In genomic region chr12:69296511-69297410, GRCm38 (mm10) we compare ENCODE assay signal across 8 mouse cellular contexts. TPM values are rescaled to one million over a fixed set of nuclear protein-coding genes. Genes with fewer than 3 reads are reported as not detected.
DNase-seq lines count a peak whose midpoint lies in the region; ATAC-seq and TF ChIP-seq lines count a peak whose summit lies in the region.

Gene Klhdc2, plus strand, starts transcription at chr12:69296681.

- TF ChIP-seq RAD21 in CH12.LX (IDR thresholded peaks at IDR 0.05; ENCODE audit: low read depth, low read length): no peak

- under 1% methylated on average over 86 of the region's 98 CpGs for WGBS in forebrain, embryonic 12.5 days
- under 1% methylated on average over 92 of the region's 98 CpGs for WGBS in heart, postnatal 0 days
- under 1% methylated on average over 93 of the region's 98 CpGs for WGBS in liver, embryonic 16.5 days (ENCODE audit: insufficient replicate concordance)
- under 1% methylated on average over 86 of the region's 98 CpGs for whole genome bisulfite sequencing in neural tube, embryonic 13.5 days

- peak; percentile 72 for TF ChIP-seq POLR2A in CH12.LX (IDR thresholded peaks at IDR 0.05; ENCODE audit: low read depth, low read length)
- TF ChIP-seq POLR2A in testis, adult 2 months (IDR thresholded peaks at IDR 0.05; ENCODE audit: control insufficient read depth, low read depth, low read length): peak; percentile 74

- peaks cover 6 to 28% of the 10 kb centered on the region in 2 experiments for H3K36me3 ChIP-seq in CH12.LX (replicated peaks in 1 of 2; ENCODE audit: control insufficient read depth in 1 of 2, insufficient read depth in 1 of 2, low read length in 1 of 2)
- H3K36me3 ChIP-seq in forebrain, embryonic 12.5 days (replicated peaks): peaks cover 16% of the 10 kb centered on the region
- peaks cover 5% of the 10 kb centered on the region; the same call in 1 of the 2 replicates for H3K36me3 ChIP-seq in heart, postnatal 0 days (replicated peaks; ENCODE audit: control insufficient read depth, insufficient read depth, low read length)
- H3K36me3 ChIP-seq in liver, embryonic 16.5 days (ENCODE audit: control insufficient read depth, insufficient read depth): peaks cover 8% of the 10 kb centered on the region
- peaks cover 28% of the 10 kb centered on the region for H3K36me3 ChIP-seq in neural tube, embryonic 13.5 days
- no peaks in the 10 kb centered on the region for H3K36me3 ChIP-seq in testis, adult 2 months (ENCODE audit: control insufficient read depth, insufficient read depth, low read length)

- no peaks in the 10 kb centered on the region for H3K27me3 ChIP-seq in CH12.LX (replicated peaks)
- no peaks in the 10 kb centered on the region for H3K27me3 ChIP-seq in forebrain, embryonic 12.5 days
- no peaks in the 10 kb centered on the region for H3K27me3 ChIP-seq in heart, postnatal 0 days (ENCODE audit: control insufficient read depth, insufficient read depth, low read length)
- H3K27me3 ChIP-seq in liver, embryonic 16.5 days (ENCODE audit: control insufficient read depth, insufficient read depth, low read depth, low read length): no peaks in the 10 kb centered on the region
- no peaks in the 10 kb centered on the region for H3K27me3 ChIP-seq in neural tube, embryonic 13.5 days
- no peaks in the 10 kb centered on the region for H3K27me3 ChIP-seq in testis, adult 2 months (ENCODE audit: control insufficient read depth, insufficient read depth, low read length)

- H3K4me1 ChIP-seq in CH12.LX (ENCODE audit: control insufficient read depth in 1 of 2, insufficient read depth in 2 of 2): peaks cover 14 to 47% of the 10 kb centered on the region in 2 experiments
- peaks cover 24% of the 10 kb centered on the region for H3K4me1 ChIP-seq in forebrain, embryonic 12.5 days
- peaks cover 20% of the 10 kb centered on the region; the same call in 1 of the 2 replicates for H3K4me1 ChIP-seq in heart, postnatal 0 days (ENCODE audit: control insufficient read depth, insufficient read depth)
- peaks cover 50% of the 10 kb centered on the region for H3K4me1 ChIP-seq in liver, embryonic 16.5 days (ENCODE audit: control insufficient read depth, low read depth, low read length)
- peaks cover 32% of the 10 kb centered on the region for H3K4me1 ChIP-seq in neural tube, embryonic 13.5 days (replicated peaks)
- peaks cover 4% of the 10 kb centered on the region for H3K4me1 ChIP-seq in testis, adult 2 months (ENCODE audit: control insufficient read depth, insufficient read depth, low read length)

- H3K27ac ChIP-seq in CH12.LX (ENCODE audit: insufficient read depth, low read depth): peak within 1 kb of the TSS; percentile 50
- H3K27ac ChIP-seq in forebrain, embryonic 12.5 days: peak within 1 kb of the TSS; percentile 97
- H3K27ac ChIP-seq in heart, postnatal 0 days (ENCODE audit: low read depth): peak within 1 kb of the TSS; percentile 96
- peak within 1 kb of the TSS; percentile 97 for H3K27ac ChIP-seq in liver, embryonic 16.5 days (ENCODE audit: low read length)
- H3K27ac ChIP-seq in neural tube, embryonic 13.5 days (replicated peaks): peak within 1 kb of the TSS; percentile 96
- peak within 1 kb of the TSS; percentile 67 for H3K27ac ChIP-seq in testis, adult 2 months (ENCODE audit: control insufficient read depth, insufficient read depth, low read depth, low read length)

- H3K9me3 ChIP-seq in CH12.LX (replicated peaks; ENCODE audit: low read length): no peaks in the 10 kb centered on the region
- H3K9me3 ChIP-seq in forebrain, embryonic 12.5 days: no peaks in the 10 kb centered on the region
- H3K9me3 ChIP-seq in heart, postnatal 0 days (replicated peaks; ENCODE audit: control insufficient read depth, low read length): no peaks in the 10 kb centered on the region
- H3K9me3 ChIP-seq in liver, embryonic 16.5 days (replicated peaks; ENCODE audit: control insufficient read depth, low read length): no peaks in the 10 kb centered on the region
- H3K9me3 ChIP-seq in neural tube, embryonic 13.5 days: no peaks in the 10 kb centered on the region

- TF ChIP-seq CTCF in CH12.LX (conservative IDR thresholded peaks at IDR 0.05 in 1 of 2, IDR thresholded peaks at IDR 0.05 in 1 of 2; ENCODE audit: low read depth in 2 of 2, low read length in 2 of 2): no peak
- TF ChIP-seq CTCF in heart, postnatal 0 days (IDR thresholded peaks at IDR 0.05; ENCODE audit: low read depth): no peak
- no peak for TF ChIP-seq CTCF in testis, adult 2 months (IDR thresholded peaks at IDR 0.05; ENCODE audit: control insufficient read depth, insufficient read depth, insufficient replicate concordance, low read depth, low read length)

- H3K4me2 ChIP-seq in CH12.LX (ENCODE audit: insufficient read depth, low read depth, poor library complexity, severe bottlenecking): peak within 1 kb of the TSS; percentile 79
- H3K4me2 ChIP-seq in forebrain, embryonic 12.5 days: peak within 1 kb of the TSS; percentile 79
- peak within 1 kb of the TSS; percentile 86 for H3K4me2 ChIP-seq in heart, postnatal 0 days (ENCODE audit: low read depth, low read length)
- peak within 1 kb of the TSS; percentile 84 for H3K4me2 ChIP-seq in liver, embryonic 16.5 days (ENCODE audit: low read depth, low read length)
- H3K4me2 ChIP-seq in neural tube, embryonic 13.5 days: peak within 1 kb of the TSS; percentile 83

- dilution Hi-C loops in CH12.LX (cut with MboI; ENCODE audit: extremely low pct_ligation_motif_present, extremely low pct_unique_long_range_greater_than_20kb, low sequenced_read_pairs): no loop called here

- H3K4me3 ChIP-seq in CH12.LX (replicated peaks in 1 of 3; ENCODE audit: low read depth in 2 of 3, low read length in 2 of 3, poor library complexity in 1 of 3): peak within 1 kb of the TSS; percentile 76 to 89 (median 88)
- peak within 1 kb of the TSS; percentile 98 for H3K4me3 ChIP-seq in forebrain, embryonic 12.5 days (replicated peaks)
- peak within 1 kb of the TSS; percentile 93 for H3K4me3 ChIP-seq in heart, postnatal 0 days (ENCODE audit: low read depth, low read length)
- H3K4me3 ChIP-seq in liver, embryonic 16.5 days (ENCODE audit: low read depth, low read length): peak within 1 kb of the TSS; percentile 98
- H3K4me3 ChIP-seq in neural tube, embryonic 13.5 days: peak within 1 kb of the TSS; percentile 87
- peak within 1 kb of the TSS; percentile 89 for H3K4me3 ChIP-seq in testis, adult 2 months (ENCODE audit: control insufficient read depth, low read depth, low read length)

- H3K79me2 ChIP-seq in CH12.LX (replicated peaks; ENCODE audit: control insufficient read depth, extremely low read depth, insufficient read depth, poor library complexity, severe bottlenecking): peaks cover 23% of the 10 kb centered on the region

- DNase-seq in CH12.LX (ENCODE audit: extremely low read depth): peak; percentile 86
- peak; percentile 51 for DNase-seq in c-Kit-positive CD71-positive TER-119-negative erythroid progenitor cells, embryonic 14.5 days (ENCODE audit: low read depth)
- DNase-seq in heart, postnatal 0 days (ENCODE audit: low spot score): peak; percentile 81
- peak; percentile 91 to 95 for DNase-seq in kidney, postnatal 4 days

- in situ Hi-C loops in CH12.LX (cut with MboI; ENCODE audit: low pct_ligation_motif_present, low pct_unique_long_range_greater_than_20kb, low sequenced_read_pairs): loop anchor here (5.0 kb wide), 1 partner anchor 74 kb away; no protein-coding TSS in a partner anchor

- ATAC-seq in forebrain, embryonic 12.5 days (ENCODE audit: low FRiP score): peak; percentile 97
- ATAC-seq in heart, postnatal 0 days (ENCODE audit: insufficient read depth, low read depth): peak; percentile 97
- peak; percentile 68 for ATAC-seq in liver, embryonic 16.5 days (ENCODE audit: low read depth)
- ATAC-seq in neural tube, embryonic 13.5 days (ENCODE audit: low read depth): peak; percentile 96

- H3K9ac ChIP-seq in CH12.LX (ENCODE audit: insufficient read depth, low read depth): peak within 1 kb of the TSS; percentile 65
- H3K9ac ChIP-seq in forebrain, embryonic 12.5 days: peak within 1 kb of the TSS; percentile 99
- peak within 1 kb of the TSS; percentile 88 for H3K9ac ChIP-seq in heart, postnatal 0 days (replicated peaks; ENCODE audit: low read depth, low read length)
- peak within 1 kb of the TSS; percentile 99 for H3K9ac ChIP-seq in liver, embryonic 16.5 days (ENCODE audit: low read depth, low read length)
- peak within 1 kb of the TSS; percentile 97 for H3K9ac ChIP-seq in neural tube, embryonic 13.5 days

- TF ChIP-seq EP300 in CH12.LX (IDR thresholded peaks at IDR 0.05; ENCODE audit: low read length): no peak
- TF ChIP-seq EP300 in heart, postnatal 0 days (IDR thresholded peaks at IDR 0.05; ENCODE audit: low read depth): no peak; the same call in 1 of the 2 replicates

TF ChIP-seq in CH12.LX, 34 proteins besides CTCF, POLR2A, EP300 and RAD21 (continues in another document):
- peak; percentile 83 for TF ChIP-seq ELF1 (IDR thresholded peaks at IDR 0.05; ENCODE audit: low read depth, low read length)
- peak; percentile 42; the same call in 1 of the 2 replicates for TF ChIP-seq ZMIZ1 (IDR thresholded peaks at IDR 0.05; ENCODE audit: low read depth, low read length)
- peak; percentile 83; the same call in 1 of the 2 replicates for TF ChIP-seq KAT2A (IDR thresholded peaks at IDR 0.05; ENCODE audit: insufficient replicate concordance, low read length)
- TF ChIP-seq ZKSCAN1 (IDR thresholded peaks at IDR 0.05; ENCODE audit: borderline replicate concordance, low read depth, low read length): no peak
- TF ChIP-seq NELFE (IDR thresholded peaks at IDR 0.05; ENCODE audit: low read depth, low read length): peak; percentile 68; the same call in 1 of the 2 replicates
- TF ChIP-seq ZC3H11A (IDR thresholded peaks at IDR 0.05; ENCODE audit: low read depth, low read length): no peak
- no peak for TF ChIP-seq E2F4 (IDR thresholded peaks at IDR 0.05; ENCODE audit: insufficient replicate concordance, low read depth, low read length)
- no peak; the same call in 1 of the 2 replicates for TF ChIP-seq MYC (IDR thresholded peaks at IDR 0.05; ENCODE audit: low read depth, low read length)
- 0 out of 2 replicates have a peak, but pooled peaks have one; percentile 7 for TF ChIP-seq MAX (IDR thresholded peaks at IDR 0.05; ENCODE audit: low read length)
- TF ChIP-seq JUN (IDR thresholded peaks at IDR 0.05; ENCODE audit: insufficient read depth, low read depth, low read length): no peak
- TF ChIP-seq CHD1 (IDR thresholded peaks at IDR 0.05; ENCODE audit: low read depth, low read length): no peak
- peak; percentile 5; the same call in 1 of the 2 replicates for TF ChIP-seq CHD2 (IDR thresholded peaks at IDR 0.05; ENCODE audit: low read length)

RNA-seq across cellular contexts. Expression of gene Klhdc2, which starts in this region (rescaled TPM):
- 103 and 120 TPM in 2 replicates for total RNA-seq in CH12.LX (2012; rRNA removed)
- total RNA-seq in CH12.LX (2014; rRNA removed): 280 and 288 TPM in 2 replicates
- polyA plus RNA-seq in CH12.LX (2012; ENCODE audit: insufficient read length, low read depth): 81.8 and 85.3 TPM in 2 replicates
- 243 and 245 TPM in 2 replicates for polyA plus RNA-seq in forebrain, embryonic 12.5 days (2016; fragmentation: Nextera tagmentation; extraction: Ambion mirVana)
- total RNA-seq in heart, postnatal 0 days (2014; rRNA removed; ENCODE audit: low replicate concordance): 168 and 198 TPM in 2 replicates
- polyA plus RNA-seq in heart, postnatal 0 days (2015; fragmentation: Nextera tagmentation; extraction: Ambion mirVana): 128 and 134 TPM in 2 replicates
- polyA plus RNA-seq in liver, embryonic 16.5 days (2015; fragmentation: Nextera tagmentation; extraction: Ambion mirVana): 68.6 and 76.9 TPM in 2 replicates
- polyA plus RNA-seq in neural tube, embryonic 13.5 days (2015; fragmentation: Nextera tagmentation; extraction: Ambion mirVana): 293 and 300 TPM in 2 replicates
- 54.6 and 56.8 TPM in 2 replicates for polyA plus RNA-seq in testis, adult 2 months (2012; rRNA removed)

Comparison
In these comparisons a context has a peak if more than half of its experiments do, and no peak if none do; other contexts are left out.
1. Peak in every context shown above with its lines: DNase-seq, ATAC-seq, H3K4me3 ChIP-seq and H3K27ac ChIP-seq.